Mouse (Mus musculus) fibroblast of lung, adult 2 months (primary cell): Measurements from ENCODE around the gene Slc25a51.
A peak's percentile ranks its signal among the peaks of the same experiment; 100 is the strongest.

ENCODE experiments used
- DNase-seq: peaks from one replicate; pipeline ENCODE4 v3.0.0-alpha.2; 2011; ENCODE audit warnings: low read depth

Slc25a51 gene

DNA sequence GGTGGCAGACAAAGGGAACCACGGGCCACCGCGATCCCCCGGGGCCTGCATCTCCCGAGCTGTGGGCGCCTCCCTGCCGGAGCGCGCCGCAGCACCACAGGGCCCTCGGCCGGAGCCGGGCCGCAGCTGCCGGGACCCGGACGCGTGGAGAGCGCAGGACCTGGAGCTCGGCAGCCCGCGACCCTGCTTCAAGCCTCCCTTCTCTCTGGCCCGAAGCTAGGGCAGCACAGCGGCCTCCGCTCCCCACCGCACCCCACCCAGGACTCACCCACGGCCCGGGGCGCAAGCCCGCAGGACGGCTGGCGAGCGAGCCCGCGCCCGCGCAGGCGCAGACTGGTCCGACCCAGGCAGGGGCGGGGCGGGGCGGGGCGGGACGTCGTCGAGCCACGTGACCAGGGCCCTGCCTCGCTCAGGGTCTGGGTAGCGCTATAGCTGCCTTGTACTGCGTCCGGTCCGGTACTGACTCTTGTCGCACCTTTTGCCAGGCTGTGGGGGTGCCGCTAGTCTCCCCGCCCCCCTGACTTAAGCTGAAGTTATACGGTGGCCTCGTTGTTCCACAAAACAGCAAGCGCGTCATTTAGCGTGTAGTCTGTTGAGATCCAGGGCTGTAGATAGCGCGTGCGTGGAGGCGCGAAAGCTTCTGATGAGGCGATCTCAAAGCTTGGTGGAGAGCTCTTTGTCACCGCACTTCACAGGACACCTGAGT lies at the start of gene Slc25a51:
Gene Slc25a51 (minus strand): TSS at position 340 of the 706 bp plus-strand sequence.
- DNase-seq, result peak; percentile 77

DNA sequence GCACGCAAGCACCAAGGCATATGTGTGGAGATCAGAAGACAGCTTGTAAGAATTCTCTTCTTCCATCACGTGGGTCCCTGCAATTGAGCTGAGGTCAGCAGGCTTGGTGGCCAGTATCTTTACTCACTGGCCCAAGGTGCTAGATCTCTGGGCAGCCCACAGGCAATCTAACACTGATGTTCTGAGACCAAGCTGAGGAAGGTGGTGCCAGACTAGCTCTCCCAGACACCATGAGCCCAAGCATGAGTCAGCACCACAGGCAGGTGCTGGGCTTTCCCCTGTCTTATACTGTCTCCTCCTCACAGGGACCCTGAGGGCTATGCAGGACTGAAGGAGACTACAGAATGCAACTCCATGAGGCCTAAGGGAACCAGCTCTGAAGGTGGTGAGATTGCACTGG lies 49.0 kb upstream of the Slc25a51 start:
- no peak for DNase-seq

DNA sequence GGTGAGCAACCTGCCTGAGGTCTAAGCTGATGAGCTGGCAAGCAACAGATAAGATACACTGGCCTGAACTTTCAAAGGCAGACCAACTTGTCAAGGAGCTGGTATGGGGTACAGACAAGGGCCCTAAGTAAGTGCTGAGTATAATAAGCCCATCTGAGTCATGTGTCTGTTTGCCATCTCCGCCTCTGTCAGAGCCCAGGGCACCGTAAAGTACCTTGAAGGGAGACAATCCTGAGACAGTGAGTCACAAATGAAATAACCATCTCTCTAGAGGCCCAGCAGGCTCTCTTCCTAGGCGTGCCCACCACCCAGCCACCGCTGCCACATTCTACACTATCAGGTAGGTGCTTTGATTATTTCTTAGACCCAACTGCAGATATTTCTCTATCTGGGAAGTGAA lies 46.4 kb upstream of the Slc25a51 start:
- no peak for DNase-seq

DNA sequence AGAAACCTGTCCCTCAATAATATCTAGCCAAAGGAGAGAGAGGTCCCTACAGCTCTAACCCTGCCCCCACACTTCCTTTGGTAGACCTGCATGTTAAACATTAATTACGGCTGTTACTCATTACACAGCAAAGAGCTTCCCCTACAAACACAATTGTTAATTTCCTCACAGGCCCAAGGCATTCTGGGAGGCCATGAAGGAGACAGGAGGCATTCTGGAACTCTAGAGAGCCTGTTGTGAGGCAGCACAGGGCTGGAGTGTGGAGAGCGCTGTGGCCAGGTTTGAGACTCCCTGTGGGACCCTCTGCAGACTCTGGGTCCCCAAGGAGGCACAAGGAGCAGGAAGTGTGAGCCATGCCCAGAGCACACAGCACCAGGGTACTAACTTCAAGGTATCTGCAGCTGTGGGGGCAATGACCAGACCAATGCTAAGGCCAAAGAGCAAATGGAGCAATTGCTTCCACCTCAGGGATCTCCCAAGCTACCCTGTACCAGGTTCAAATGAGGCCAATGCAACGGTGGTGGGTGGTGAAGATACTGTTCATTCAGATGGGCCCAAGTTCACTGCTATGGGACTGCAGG lies 44.8 kb upstream of the Slc25a51 start:
- DNase-seq, result no peak

DNA sequence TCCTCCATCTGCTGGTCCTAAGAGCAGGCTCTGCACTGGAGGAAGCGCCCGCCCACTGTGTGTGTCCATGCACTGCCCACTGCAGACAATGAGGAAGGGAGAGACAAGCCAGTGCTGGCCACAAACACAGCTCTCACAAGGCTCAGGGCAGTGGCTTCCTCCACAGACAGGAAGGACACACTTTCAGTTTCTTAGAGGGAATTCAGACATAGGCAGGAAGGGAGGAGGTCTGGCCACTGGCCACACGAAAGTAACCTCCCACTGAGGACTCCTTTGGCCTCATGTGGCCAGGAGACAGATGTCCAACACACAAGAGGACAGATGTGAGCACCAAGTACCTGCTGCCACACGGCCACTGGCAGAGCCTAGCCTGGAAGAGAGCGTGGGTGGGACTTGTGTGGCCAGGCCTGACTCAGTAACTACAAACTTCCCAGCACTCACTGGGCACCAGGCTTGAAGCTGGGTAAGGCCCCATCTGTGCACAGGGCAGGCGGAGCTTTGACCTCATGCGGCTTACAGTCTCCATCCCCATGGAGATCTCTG lies 44.1 kb upstream of the Slc25a51 start:
- DNase-seq, result no peak

DNA sequence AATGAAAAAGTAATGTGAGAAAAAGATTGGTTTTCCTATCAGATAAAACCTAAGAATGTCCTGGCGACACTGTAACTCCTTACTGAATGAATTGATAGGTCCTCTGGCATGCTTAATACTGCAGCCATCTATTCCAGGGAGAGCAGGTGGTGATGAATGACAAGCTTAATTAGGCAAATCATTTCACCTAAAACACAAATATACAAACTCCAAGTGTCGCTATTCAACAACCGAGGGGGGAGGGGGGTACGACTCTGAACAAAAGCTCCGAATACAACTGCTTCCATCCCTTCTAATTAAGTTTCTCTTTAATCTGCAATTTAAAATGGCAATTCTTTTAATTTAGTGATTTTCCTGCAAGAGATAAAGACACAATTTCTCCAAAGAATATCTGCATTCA lies 40.4 kb upstream of the Slc25a51 start:
- DNase-seq, result no peak

DNA sequence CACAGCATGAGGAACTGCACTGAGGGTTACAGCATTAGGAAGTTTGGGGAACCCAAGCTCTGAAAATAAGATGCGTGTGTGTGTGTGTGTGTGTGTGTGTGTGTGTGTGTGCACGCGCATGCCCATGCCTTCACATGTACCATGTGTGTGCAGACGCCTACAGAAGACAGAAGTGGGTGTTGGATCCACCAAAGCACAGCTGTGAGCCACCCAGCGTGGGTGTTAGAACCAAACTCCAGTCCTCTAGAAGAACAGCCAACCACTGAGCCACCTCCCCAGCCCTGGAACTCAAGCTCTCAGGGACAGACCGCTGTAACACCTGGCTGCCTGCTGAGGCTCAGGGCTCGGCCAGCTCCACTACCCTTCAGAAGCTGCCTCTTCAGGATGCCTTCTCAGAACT lies 39.9 kb upstream of the Slc25a51 start:
- no peak for DNase-seq

DNA sequence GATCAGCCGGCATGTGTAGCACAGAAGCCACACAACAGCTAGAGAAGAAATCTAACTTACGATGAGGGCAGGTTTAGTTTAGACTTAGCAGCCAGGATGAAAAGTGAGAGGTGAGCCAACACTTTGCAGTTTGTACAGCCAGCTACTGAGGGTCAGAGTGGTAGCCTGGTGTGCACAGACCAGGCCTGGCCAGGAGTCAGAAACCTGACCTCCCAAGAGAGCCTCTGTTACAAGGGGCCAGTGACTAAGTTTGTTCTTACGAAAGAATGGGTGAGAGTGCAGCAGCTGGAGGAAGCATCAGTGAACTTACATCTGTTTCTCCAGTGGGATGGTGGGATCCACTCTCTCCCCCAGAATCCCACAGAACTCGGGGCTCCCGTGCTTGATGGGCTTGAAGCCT lies 38.6 kb upstream of the Slc25a51 start:
- no peak for DNase-seq

DNA sequence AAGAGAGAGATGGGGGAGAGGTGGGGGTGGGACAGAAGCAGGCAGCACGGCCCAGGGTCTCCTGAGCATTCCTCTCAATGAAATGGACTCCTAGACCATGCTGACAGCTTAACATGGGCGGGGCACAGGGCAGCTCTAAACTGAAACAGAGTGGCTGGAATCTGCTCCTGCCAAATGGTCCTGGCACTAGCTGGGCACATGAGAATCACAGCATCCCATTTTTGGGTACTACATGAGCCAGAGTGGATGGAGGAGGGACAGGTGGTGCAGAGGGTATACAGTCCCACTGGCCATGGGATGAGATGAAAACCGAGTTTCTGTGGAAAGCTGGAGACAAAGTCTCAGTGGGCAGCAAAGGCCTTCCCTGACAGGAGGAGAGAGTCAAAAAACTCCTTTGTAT lies 36.7 kb upstream of the Slc25a51 start:
- DNase-seq, result no peak

DNA sequence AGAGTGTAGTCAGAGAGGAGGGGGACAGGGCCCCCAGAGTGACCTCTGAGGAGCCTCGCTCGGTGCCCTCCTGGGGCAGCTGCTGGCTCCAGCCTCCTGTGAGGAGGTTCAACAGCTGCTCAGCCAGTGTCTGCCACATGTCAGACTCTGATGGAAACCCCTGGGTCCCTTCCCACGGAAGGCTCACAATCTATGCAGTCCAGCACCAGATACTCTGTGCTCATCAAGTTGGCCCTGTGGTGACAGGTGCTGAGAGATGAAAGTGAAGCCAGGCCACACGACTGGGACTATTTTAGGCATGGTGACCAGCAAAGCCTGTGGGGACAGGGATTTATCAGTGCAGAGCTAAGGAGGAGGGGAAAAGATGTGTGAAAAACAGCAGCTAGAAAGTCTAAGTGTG lies 36.2 kb upstream of the Slc25a51 start:
- DNase-seq, result no peak

DNA sequence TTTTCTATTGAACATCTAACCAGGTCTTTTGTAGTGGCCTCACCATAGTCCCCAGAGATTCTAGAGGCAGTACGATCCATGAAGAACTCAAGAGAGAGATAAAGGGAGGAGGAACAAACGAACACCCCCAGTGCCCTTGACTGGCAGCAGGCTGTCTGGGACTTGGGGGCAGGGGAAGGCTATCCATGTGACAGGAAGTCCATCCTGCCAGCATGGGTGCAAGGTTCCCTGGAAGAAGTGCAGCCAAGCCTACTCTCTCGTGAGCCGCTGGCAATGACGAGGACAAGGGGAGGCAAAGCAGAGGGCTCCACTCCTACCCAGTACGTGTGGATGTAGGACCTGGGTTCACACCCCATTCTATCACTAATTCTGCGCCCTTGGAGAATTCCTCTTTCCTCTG lies 35.1 kb upstream of the Slc25a51 start:
- DNase-seq, result no peak

DNA sequence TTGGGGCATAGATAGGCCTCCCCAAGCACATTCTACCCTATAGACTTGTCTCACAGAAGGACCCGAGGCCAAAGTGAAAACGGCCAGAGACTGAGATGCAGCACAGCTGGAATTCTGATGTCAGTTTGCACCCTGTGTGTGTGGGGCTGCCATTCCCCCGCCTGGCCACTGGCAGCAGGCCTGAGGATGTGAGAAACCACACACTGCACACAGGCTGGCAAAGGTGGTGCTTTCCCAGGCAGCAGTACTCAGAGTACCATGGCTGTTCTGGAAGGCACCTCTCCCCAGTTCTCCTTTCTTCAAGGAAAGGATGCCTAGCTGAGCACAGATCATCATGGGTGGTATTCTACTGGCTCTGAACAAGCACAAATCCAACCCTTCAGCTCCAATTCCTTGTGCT lies 33.7 kb upstream of the Slc25a51 start:
- DNase-seq, result no peak

DNA sequence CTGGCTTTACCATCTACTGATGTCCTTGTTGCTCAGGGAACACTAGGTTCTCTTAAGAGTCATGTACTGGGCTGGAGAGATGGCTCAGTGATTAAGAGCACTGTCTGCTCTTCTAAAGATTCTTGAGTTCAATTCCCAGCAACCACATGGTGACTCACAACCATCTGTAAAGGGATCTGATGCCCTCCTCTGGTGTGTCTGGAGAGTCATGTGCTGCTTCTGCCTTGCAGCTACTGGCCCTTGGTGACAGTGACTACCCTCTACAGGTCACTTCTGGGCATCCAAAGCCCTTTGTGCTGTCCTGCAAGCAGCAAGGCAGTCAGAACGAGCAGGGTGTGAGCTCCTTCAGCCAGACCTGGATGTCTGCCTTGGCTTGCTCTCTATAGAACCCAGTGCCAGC lies 33.2 kb upstream of the Slc25a51 start:
- no peak for DNase-seq

DNA sequence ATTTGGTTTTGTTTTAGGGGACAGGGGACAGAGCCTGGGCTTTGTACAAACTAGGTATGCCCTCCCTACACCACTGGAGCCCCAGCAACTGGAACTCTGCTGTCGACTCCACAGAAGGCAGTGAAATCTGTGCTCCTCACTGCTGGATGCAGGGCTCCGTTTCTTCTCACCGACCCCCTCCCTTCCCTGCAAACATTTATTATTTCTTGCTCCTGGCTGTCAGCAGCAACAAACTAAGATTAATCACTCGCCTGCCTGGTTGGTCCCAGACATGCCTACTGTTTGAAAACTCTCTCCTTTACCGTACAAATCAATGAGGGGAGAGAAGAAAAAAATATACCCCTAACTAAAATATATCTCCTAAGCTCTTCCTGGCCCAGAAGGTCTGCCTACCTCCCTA lies 30.7 kb upstream of the Slc25a51 start:
- no peak for DNase-seq

DNA sequence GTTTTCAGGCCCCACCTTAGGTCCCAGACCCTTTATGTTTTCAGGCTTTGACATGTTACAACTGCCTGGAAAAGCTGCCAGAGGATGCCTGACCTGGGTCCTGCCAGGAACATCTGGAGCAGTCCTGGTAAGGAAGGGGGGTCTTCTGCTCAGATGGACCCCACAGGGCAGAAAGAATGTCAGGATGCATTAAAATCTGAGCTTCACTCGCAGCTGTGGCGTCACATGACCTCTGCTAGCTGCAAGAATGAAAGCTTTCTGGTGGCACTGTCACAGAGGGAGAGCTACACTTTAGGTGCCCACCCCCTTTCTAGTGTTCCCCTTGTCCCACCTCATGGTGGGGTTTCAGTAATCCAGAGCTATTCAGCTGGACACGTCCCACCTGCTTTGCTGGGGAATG lies 28.4 kb upstream of the Slc25a51 start:
- no peak for DNase-seq

DNA sequence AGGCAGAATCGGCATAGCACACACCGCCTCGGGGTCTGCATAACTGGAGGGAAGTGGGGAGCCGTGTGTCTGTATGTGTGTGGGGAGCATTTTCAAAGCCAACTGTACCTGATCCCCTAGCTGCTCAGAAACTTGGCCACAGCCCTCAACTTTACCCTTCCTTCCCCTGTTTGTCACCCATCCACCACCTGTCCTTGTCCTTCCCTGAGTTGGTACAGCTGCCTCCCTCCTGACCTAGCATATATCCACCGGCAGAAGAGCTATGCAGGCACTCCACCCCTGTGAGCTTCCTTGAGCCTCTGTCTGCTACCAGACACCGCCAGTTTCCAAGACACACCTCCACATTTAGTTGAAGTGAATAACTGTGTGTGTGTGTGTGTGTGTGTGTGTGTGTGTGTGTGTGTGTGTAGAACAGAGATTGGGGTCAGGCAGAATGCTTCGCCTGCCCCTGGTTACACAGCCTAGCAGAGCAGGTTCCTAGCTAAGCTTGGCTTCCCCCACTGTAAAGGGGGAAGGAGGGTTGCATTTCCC lies 27.9 kb upstream of the Slc25a51 start:
- DNase-seq, result no peak

DNA sequence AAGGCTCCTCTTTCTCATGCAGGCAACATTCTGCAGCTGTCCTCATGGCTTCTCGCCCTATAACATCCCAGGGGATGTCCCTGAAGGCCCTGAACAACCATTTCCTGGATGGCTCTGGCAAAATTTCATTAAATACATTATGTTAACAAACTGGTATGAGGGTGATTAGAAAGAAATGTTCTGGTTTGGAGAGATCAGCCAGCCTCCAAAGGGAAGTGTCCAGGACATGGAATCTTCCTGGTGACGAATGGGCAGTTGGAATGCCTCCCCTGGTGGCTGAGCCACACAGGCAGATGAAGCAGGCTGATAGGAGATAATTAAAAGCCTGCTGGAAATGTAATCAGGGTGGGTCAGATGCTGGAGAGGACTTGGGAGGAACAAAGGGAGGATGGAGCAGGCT lies 27.3 kb upstream of the Slc25a51 start:
- DNase-seq, result no peak

DNA sequence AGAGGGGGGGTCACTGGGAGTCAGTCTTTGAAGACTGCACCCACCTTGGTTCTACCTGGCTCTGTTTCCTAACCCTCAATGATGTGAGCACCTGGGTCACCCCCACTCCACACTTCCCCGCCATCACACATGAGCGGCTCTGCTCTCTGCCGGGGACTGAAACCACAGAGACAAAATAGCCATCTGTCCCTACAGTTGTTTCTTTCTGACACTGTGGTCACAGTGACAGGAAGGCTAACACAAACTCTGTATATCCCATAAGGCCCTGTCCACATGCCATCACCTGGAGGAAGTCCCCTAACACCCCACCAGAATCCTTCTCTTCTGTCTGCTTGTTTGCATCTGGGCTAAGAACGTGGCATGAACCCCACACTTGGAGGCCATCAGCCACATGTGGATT lies 26.1 kb upstream of the Slc25a51 start:
- DNase-seq, result no peak

DNA sequence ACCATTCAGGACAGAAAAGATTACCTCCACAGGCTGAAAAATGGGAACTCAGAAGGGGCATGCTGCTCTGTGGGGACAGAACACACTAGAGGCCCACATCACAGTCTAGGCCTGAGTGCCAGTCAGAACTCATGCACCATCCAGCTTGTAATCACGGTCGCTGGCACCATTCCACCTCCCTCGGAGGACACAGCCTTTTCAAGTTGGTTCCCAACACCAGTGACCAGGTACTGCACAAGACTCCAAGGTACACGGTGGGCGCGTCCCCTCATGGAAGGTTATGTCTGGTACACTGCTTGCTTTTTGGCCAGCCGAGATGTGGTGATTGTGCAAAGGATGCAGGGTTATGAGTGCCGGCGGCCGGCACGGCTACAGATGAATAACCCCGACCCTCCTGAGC lies 25.5 kb upstream of the Slc25a51 start:
- no peak for DNase-seq

DNA sequence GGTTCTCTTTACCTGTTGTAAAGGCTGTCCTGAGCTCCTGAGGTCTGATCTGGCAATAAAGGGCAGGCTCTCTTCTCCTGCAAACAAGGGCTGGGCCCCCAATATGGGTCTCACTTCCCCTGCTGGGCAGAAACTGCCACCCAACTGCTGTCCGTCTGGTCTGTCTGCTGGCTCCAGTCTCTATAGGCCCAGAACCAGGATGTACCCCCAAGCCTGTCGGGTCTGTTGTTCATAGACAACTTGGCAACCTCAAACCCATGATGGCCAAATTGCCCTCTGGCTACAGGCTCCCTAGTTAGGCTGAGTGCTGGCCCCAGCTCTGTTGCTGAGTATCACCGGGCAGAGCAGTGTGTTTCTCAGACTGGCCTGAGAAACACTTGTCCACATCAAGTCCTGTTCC lies 23.2 kb upstream of the Slc25a51 start:
- DNase-seq, result no peak

DNA sequence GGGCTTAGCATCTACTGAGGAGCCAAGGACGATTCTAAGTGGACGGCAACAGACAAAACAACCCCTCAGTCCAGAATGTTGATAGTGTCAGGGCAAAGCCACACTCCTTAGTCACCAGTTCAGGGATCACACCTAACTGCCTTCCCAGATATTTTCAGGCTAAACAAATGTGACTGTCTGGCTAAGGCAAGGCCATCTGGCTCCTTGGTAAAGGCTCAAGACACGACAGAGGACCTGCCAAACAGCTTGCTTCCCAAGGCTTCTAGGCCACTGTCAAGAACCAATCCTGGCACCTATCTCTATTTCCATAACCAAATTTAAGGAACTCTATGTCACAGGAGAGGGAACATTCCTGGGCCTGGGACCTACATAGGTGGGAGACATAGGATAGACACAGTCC lies 22.8 kb upstream of the Slc25a51 start:
- DNase-seq, result no peak

DNA sequence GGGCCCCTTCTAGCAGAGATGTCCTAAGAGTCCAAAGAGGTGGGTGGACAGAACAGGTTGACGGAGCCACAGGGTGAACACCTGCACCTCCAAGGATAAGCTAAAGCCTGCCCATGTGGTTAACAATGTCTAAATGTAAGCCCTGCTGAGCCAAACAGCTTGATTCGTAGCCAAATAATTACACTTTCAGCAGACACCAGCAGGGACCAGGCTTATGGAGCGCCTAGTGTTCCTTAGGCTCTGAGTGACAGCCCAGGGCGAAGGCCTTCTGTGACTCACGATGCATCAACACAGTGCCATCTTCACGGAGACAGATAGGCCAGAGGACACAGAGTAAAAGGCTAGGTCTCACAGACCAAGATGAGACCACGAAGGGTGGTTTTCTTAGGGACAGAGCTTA lies 20.9 kb upstream of the Slc25a51 start:
- no peak for DNase-seq

DNA sequence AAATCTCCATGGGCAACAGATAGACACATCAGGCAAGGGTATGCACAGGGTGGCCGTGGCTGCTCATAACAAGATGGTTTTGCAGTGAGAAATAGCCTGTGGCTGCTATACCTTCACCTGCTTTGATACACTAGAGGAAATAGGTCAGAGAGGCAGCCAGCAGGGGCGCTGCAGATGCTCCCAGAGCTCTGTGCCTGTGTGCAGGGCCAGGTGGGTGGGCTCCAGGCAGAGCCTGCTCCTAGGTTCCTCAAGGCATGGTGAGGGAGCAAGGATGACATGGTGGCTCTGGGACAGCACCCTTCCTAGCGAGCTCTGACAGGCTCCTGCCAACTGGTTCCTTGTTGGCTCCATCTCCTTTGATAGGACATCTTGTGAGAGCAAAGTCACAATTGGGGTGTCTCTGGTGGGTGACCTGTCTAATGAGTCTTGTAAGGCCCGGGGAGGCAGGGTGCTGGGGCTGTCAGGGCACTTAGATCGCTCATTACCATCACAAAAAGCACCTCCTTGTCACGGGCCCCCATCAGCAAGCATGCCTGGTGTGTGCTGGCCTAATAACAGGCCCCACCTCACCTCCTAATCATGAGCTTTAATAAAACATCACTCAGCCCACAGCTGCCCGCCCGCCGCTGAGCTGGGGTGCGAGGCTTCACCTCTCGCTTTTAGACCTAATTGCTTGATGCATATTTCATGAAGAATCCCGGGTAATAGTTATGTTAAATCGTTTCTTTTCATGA lies 18.3 kb upstream of the Slc25a51 start:
- DNase-seq, result no peak
